Mouse (Mus musculus): ENCODE data around the gene Ddx23. TPM values are rescaled to one million over a fixed set of nuclear protein-coding genes. Genes with fewer than 3 reads are reported as not detected.

Ddx23 gene
- polyA plus RNA-seq, 1 experiment from 2014 or later, result 16.5 TPM

DNA sequence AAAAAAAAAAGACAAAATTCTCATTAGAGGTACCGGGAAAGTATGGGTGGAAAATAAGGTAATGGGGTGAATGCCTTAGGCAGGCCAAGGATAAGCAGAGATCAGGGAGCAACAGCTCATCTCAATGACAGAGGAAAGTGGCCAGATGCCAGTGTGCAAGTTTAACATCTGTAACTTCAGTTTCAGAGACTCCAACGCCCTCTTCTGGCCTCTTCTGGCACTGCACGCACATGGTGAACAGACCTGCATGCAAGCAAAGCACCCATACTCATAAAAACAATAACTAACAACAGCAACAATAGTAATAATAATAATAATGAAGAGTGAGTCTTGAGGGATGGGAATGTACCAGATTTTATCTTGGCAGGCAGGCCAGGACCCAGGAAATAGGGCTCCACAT is 23.2 kb upstream of the Ddx23 start:
- H3K27ac ChIP-seq (replicated peaks), result no peak overlapping the region
- H3K27me3 ChIP-seq (replicated peaks), result peaks cover 5% of the 10 kb centered on the region
- ATAC-seq (ENCODE audit: extremely low read depth, insufficient number of reproducible peaks, low FRiP score, low TSS enrichment), result no peak
- no peak overlapping the region for H3K9ac ChIP-seq
- peaks cover 19% of the 10 kb centered on the region for H3K4me1 ChIP-seq
- H3K9me3 ChIP-seq, result no peaks in the 10 kb centered on the region; the same call in 1 of the 2 replicates
- H3K36me3 ChIP-seq, result no peaks in the 10 kb centered on the region
- 70% methylated on average over 3 of the region's 3 CpGs for WGBS
- H3K4me2 ChIP-seq, result no peak overlapping the region
- no peak overlapping the region for H3K4me3 ChIP-seq

DNA sequence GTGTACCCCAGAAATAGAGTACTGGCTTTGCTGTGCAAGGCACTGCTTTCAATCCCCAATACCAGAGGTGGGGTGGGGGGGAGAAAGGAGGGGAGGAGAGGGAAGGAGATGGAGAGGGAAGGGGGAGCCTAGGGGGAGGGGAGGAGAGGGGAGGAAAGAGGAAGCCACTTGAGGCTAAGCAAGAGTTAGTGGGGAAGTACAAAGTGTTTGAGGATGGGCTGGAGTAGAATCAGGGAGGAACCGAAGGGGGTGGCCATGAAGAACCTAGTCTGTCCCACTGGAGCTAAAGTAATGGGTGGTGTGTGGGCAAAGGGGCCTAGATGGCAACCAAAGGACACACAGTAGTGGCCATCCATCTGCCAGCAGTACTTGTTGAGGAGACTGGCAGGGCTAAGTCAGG is 21.1 kb upstream of the Ddx23 start:
- H3K4me2 ChIP-seq, result no peak overlapping the region
- no peak for ATAC-seq (ENCODE audit: extremely low read depth, insufficient number of reproducible peaks, low FRiP score, low TSS enrichment)

DNA sequence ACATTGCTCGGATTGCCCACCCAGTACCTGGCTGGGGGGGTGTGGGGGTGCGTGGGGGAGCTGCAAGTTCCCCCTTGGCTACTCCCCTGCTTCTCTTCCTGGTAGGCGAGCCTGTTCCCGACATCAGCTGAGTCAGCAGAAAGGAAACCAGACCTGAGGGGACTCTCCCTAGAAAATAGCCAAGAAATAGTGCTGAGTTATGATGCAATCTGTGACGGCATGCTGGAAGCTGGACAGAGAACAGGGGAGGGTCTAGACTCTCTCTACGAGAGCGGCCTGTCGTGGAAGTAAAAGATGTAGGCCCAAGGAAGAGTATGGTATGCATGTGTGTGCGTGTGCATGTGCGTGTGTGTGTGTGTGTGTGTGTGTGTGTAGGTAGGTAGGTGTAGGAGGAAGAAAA is 20.5 kb upstream of the Ddx23 start:
- Histone ChIP-seq H3K9ac (no peak overlapping the region), H3K36me3 (no peaks in the 10 kb centered on the region), H3K4me1 (peaks cover 6% of the 10 kb centered on the region), H3K27ac (replicated peaks) (no peak overlapping the region), H3K27me3 (replicated peaks) (peaks cover 16% of the 10 kb centered on the region), H3K4me2 (0 out of 2 replicates have a peak overlapping the region, but pooled peaks have one; percentile 0), H3K4me3 (no peak overlapping the region), H3K9me3 (no peaks in the 10 kb centered on the region; the same call in 1 of the 2 replicates)
- ATAC-seq (ENCODE audit: extremely low read depth, insufficient number of reproducible peaks, low FRiP score, low TSS enrichment), result no peak; the same call in 1 of the 2 replicates
- WGBS, result 45% methylated on average over 10 of the region's 10 CpGs

More for the DNA sequence above, 21.1 kb upstream of the Ddx23 start:
- 75% methylated on average over 1 of the region's 1 CpGs for WGBS
- peaks cover 10% of the 10 kb centered on the region for H3K27me3 ChIP-seq (replicated peaks)
- H3K36me3 ChIP-seq, result no peaks in the 10 kb centered on the region
- H3K4me3 ChIP-seq, result no peak overlapping the region
- H3K9ac ChIP-seq, result no peak overlapping the region
- no peaks in the 10 kb centered on the region; the same call in 1 of the 2 replicates for H3K9me3 ChIP-seq
- H3K4me1 ChIP-seq, result peaks cover 6% of the 10 kb centered on the region
- no peak overlapping the region for H3K27ac ChIP-seq (replicated peaks)

GRCm38 (mm10) chr15:98681633-98682032 is 18.9 kb upstream of the Ddx23 start:
- no peaks in the 10 kb centered on the region; the same call in 1 of the 2 replicates for H3K9me3 ChIP-seq
- ATAC-seq (ENCODE audit: extremely low read depth, insufficient number of reproducible peaks, low FRiP score, low TSS enrichment), result no peak

DNA sequence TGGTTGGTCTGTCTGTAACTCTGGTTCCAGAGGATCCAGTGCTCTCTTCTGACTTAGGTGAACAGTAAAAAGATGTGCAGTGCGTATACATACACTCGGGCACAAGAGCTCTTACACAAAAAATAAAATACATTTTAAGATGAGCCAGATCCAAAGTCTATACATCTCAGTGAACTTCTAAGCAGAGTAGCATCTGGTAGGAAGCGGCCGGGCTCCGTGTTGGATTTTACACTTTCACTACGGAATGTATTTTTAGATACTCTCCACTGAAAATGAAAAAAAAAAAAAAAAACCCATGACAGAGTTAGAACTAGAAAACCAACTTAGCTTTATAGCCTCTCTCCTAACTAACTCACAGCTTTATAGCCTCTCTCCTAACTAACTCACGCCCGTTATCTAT is 18.0 kb upstream of the Ddx23 start:
- Histone ChIP-seq H3K4me3 (no peak overlapping the region), H3K27ac (replicated peaks) (no peak overlapping the region), H3K36me3 (no peaks in the 10 kb centered on the region), H3K9ac (no peak overlapping the region), H3K9me3 (no peaks in the 10 kb centered on the region), H3K4me2 (no peak overlapping the region), H3K4me1 (peaks cover 24% of the 10 kb centered on the region), H3K27me3 (replicated peaks) (peaks cover 34% of the 10 kb centered on the region)
- 71% methylated on average over 8 of the region's 8 CpGs for WGBS
- ATAC-seq (ENCODE audit: extremely low read depth, insufficient number of reproducible peaks, low FRiP score, low TSS enrichment), result no peak

More at GRCm38 (mm10) chr15:98681633-98682032, 18.9 kb upstream of the Ddx23 start:
- no peak overlapping the region for H3K4me3 ChIP-seq
- peaks cover 14% of the 10 kb centered on the region for H3K4me1 ChIP-seq
- H3K9ac ChIP-seq, result no peak overlapping the region
- H3K27me3 ChIP-seq (replicated peaks), result peaks cover 24% of the 10 kb centered on the region
- H3K4me2 ChIP-seq, result no peak overlapping the region
- no peaks in the 10 kb centered on the region for H3K36me3 ChIP-seq
- H3K27ac ChIP-seq (replicated peaks), result no peak overlapping the region
- WGBS, result 67% methylated on average over 7 of the region's 7 CpGs

DNA sequence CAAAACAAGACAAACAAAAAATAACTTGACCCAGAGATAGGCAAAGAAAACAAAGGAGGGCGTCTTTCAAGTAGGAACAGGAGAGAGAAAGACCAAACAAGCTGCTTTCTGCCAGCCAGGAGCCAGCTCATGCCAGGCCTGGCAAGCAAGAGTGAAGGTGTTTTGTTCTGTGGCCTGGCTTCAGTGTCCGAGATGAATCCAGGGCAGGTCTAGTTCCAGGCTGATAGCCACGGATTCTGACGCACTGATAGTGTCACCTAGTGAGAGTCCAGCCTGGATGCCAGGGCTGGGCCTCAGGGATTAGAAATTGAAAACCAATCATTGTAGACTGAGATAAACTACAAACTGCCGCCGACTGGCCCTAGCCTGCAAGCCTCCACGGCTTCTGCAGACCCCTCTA is 15.3 kb upstream of the Ddx23 start:
- no peaks in the 10 kb centered on the region for H3K9me3 ChIP-seq
- H3K9ac ChIP-seq, result peak overlapping the region; percentile 7; the same call in 1 of the 2 replicates
- 51% methylated on average over 7 of the region's 7 CpGs for WGBS
- no peaks in the 10 kb centered on the region for H3K36me3 ChIP-seq
- no peak overlapping the region for H3K27ac ChIP-seq (replicated peaks)
- H3K27me3 ChIP-seq (replicated peaks), result peaks cover 55% of the 10 kb centered on the region
- H3K4me2 ChIP-seq, result 0 out of 2 replicates have a peak overlapping the region, but pooled peaks have one; percentile 97
- peaks cover 35% of the 10 kb centered on the region for H3K4me1 ChIP-seq
- H3K4me3 ChIP-seq, result no peak overlapping the region
- ATAC-seq (ENCODE audit: extremely low read depth, insufficient number of reproducible peaks, low FRiP score, low TSS enrichment), result no peak

GRCm38 (mm10) chr15:98676940-98677728 is 14.4 kb upstream of the Ddx23 start, which contains the start of gene Rnd1:
TSS of gene Rnd1 (minus strand) at chr15:98677461.
- peak; percentile 84 for ATAC-seq (ENCODE audit: extremely low read depth, insufficient number of reproducible peaks, low FRiP score, low TSS enrichment)
- Histone ChIP-seq H3K9ac (peak within 1 kb of the TSS; percentile 78), H3K27ac (replicated peaks) (no peak within 1 kb of the TSS), H3K4me3 (peak within 1 kb of the TSS; percentile 52), H3K36me3 (no peaks in the 10 kb centered on the region), H3K4me1 (peaks cover 40% of the 10 kb centered on the region), H3K4me2 (peak within 1 kb of the TSS; percentile 97), H3K27me3 (replicated peaks) (peaks cover 55% of the 10 kb centered on the region), H3K9me3 (no peaks in the 10 kb centered on the region)
- 1% methylated on average over 36 of the region's 37 CpGs for WGBS

DNA sequence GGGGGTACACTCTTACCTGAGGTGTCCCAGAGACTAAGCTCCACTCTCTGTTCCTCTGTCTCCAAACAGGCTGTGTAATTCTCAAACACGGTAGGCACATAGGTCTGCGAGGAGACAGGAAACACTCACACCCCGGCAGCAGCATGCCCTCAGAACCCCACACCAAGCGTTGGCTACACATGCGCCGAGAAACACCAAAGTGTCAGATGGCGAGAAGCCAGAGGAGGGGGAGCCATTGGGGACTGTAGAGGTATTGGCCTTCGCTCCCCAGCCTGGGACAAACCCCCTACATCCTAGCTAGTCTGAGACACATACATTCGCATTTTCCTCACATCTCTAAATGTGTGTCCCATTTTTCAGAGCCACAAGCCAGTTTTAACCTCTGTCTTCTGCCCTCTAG is 13.8 kb upstream of the Ddx23 start:
- 2% methylated on average over 9 of the region's 9 CpGs for WGBS
- peaks cover 55% of the 10 kb centered on the region for H3K27me3 ChIP-seq (replicated peaks)

DNA sequence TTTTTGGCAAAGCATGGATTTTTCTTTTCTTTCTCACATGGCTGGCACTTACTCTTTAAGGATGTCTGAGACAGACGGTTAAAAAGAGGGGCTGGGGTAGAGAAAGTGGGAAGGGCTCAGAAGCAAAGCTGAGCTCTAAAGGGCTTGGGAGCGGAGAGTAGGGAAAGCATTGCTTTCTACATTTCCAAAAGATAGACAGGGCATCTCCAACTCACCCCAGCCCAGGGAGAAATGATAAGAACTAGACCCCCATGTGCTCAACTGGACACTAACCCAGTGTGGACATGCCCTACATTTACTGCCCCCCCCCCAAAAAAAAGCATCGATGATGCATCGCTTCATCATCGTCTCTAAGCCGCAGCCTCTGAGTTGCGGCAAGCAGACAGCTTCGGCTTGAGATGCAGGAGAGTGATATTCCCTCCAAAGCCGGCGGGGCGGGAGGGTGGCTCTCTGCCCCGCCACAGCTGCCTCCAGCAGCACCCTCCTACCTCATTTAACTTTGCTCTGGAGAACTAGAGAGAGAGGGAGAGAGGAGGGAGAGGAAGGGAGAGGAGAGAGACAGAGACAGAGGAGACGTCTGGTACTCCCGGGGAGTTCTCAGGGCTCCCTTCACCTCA is 13.0 kb upstream of the Ddx23 start:
- H3K27ac ChIP-seq (replicated peaks), result no peak overlapping the region

More for the DNA sequence above, 13.8 kb upstream of the Ddx23 start:
- H3K9ac ChIP-seq, result peak overlapping the region; percentile 78
- peak overlapping the region; percentile 52 for H3K4me3 ChIP-seq
- H3K27ac ChIP-seq (replicated peaks), result no peak overlapping the region
- ATAC-seq (ENCODE audit: extremely low read depth, insufficient number of reproducible peaks, low FRiP score, low TSS enrichment), result no peak
- peak overlapping the region; percentile 97 for H3K4me2 ChIP-seq
- peaks cover 42% of the 10 kb centered on the region for H3K4me1 ChIP-seq
- no peaks in the 10 kb centered on the region for H3K36me3 ChIP-seq
- H3K9me3 ChIP-seq, result no peaks in the 10 kb centered on the region

GRCm38 (mm10) chr15:98674994-98675545 is 12.4 kb upstream of the Ddx23 start:
- Histone ChIP-seq H3K27ac (replicated peaks) (no peak overlapping the region), H3K4me2 (peak overlapping the region; percentile 97), H3K4me1 (peaks cover 42% of the 10 kb centered on the region), H3K9me3 (no peaks in the 10 kb centered on the region), H3K36me3 (no peaks in the 10 kb centered on the region), H3K27me3 (replicated peaks) (peaks cover 52% of the 10 kb centered on the region), H3K4me3 (peak overlapping the region; percentile 52; the same call in 1 of the 2 replicates), H3K9ac (peak overlapping the region; percentile 78)
- no peak for ATAC-seq (ENCODE audit: extremely low read depth, insufficient number of reproducible peaks, low FRiP score, low TSS enrichment)
- 23% methylated on average over 11 of the region's 11 CpGs for WGBS

More for the DNA sequence above, 13.0 kb upstream of the Ddx23 start:
- Histone ChIP-seq H3K4me2 (peak overlapping the region; percentile 97), H3K27me3 (replicated peaks) (peaks cover 49% of the 10 kb centered on the region), H3K9ac (peak overlapping the region; percentile 78), H3K9me3 (no peaks in the 10 kb centered on the region), H3K4me3 (peak overlapping the region; percentile 52), H3K4me1 (peaks cover 42% of the 10 kb centered on the region), H3K36me3 (no peaks in the 10 kb centered on the region)
- ATAC-seq (ENCODE audit: extremely low read depth, insufficient number of reproducible peaks, low FRiP score, low TSS enrichment), result no peak
- WGBS, result 5% methylated on average over 14 of the region's 14 CpGs
